Mouse (Mus musculus) liver, embryonic 14.5 days (tissue): ENCODE measurements around the gene Cdiptos. TPM values are rescaled to one million over a fixed set of nuclear protein-coding genes. Genes with fewer than 3 reads are reported as not detected.

Experiments used
- ATAC-seq: fragments of 200-750 bp; cut with Nextera tagmentation; 2 replicates; pipeline ENCODE4 v1.8.0; 2017; ENCODE audit warnings: moderate number of reproducible peaks, mild to moderate bottlenecking, moderate library complexity; ENCODE audit not compliant: insufficient read depth
- DNase-seq, 3 experiments: peaks; one replicate each; pipeline ENCODE4 v3.0.0-alpha.2; 2012 to 2013; ENCODE audit warnings: low read depth in 3 of 3, low spot score in 3 of 3
- H3K27ac ChIP-seq: fragments of 300-500 bp; sonication (generic); 2 replicates; pipeline ENCODE4 v1.5.1; 2014; ENCODE audit warnings: moderate library complexity, mild to moderate bottlenecking, control low read depth, inconsistent platforms
- H3K27me3 ChIP-seq: fragments of 300-500 bp; sonication (generic); 2 replicates; pipeline ENCODE4 v1.6.1; 2014; ENCODE audit warnings: mild to moderate bottlenecking, low read length, moderate library complexity; ENCODE audit not compliant: control insufficient read depth, insufficient read depth
- H3K36me3 ChIP-seq: fragments of 300-500 bp; sonication (generic); replicated peaks from 2 replicates; pipeline ENCODE4 v1.6.1; 2014; ENCODE audit warnings: low read depth; ENCODE audit not compliant: control insufficient read depth, insufficient read depth
- H3K4me1 ChIP-seq, 2 experiments: fragments of 200-500 bp in 1 of 2; fragments of 300-500 bp in 1 of 2; sonication (generic) in 1 of 2; replicated peaks; 2 replicates each; pipeline ENCODE4 v1.6.1; 2012 to 2014; ENCODE audit warnings: antibody characterized with exemption in 1 of 2, inconsistent platforms in 1 of 2, low read length in 1 of 2; ENCODE audit not compliant: control insufficient read depth in 2 of 2, insufficient read depth in 2 of 2
- H3K4me2 ChIP-seq: fragments of 300-500 bp; sonication (generic); 2 replicates; pipeline ENCODE4 v1.6.1; 2014; ENCODE audit warnings: low read depth, mild to moderate bottlenecking, control low read depth, moderate library complexity
- H3K4me3 ChIP-seq, 2 experiments: fragments of 200-500 bp in 1 of 2; fragments of 300-500 bp in 1 of 2; sonication (generic) in 1 of 2; 2 replicates each; pipeline ENCODE4 v1.5.1; 2012 to 2014; ENCODE audit warnings: low read depth in 2 of 2, low read length in 2 of 2, mild to moderate bottlenecking in 2 of 2, control low read depth in 1 of 2, inconsistent platforms in 1 of 2, moderate library complexity in 1 of 2; ENCODE audit not compliant: insufficient read depth in 1 of 2
- H3K9ac ChIP-seq: fragments of 300-500 bp; sonication (generic); replicated peaks from 2 replicates; pipeline ENCODE4 v1.6.1; 2014; ENCODE audit warnings: mild to moderate bottlenecking, control low read depth, moderate library complexity
- H3K9me3 ChIP-seq: fragments of 300-500 bp; sonication (generic); 2 replicates; pipeline ENCODE4 v1.6.1; 2016; ENCODE audit warnings: low read length, mixed read lengths; ENCODE audit not compliant: control insufficient read depth
- CTCF ChIP-seq: IDR thresholded peaks from 2 replicates; pipeline ENCODE4 v1.5.1; 2016; ENCODE audit warnings: antibody characterized with exemption, low read depth, control low read depth
- EP300 ChIP-seq: IDR thresholded peaks from 2 replicates; pipeline ENCODE4 v1.6.1; 2016; ENCODE audit warnings: antibody characterized with exemption, low read depth
- WGBS: fragments of 180-500 bp; shearing (Covaris S2); extraction: QIAGEN DNeasy Blood & Tissue Kit; methylation state at CpG from one replicate; pipeline ENCODE4 v1.1.7; 2014; ENCODE audit not compliant: insufficient replicate concordance; 5-methylcytosine and 5-hydroxymethylcytosine counted together
- polyA plus RNA-seq, 2 experiments: library from polyadenylated mRNA; depleted of rRNA in 1 of 2; stranded (reverse) in 1 of 2; unstranded in 1 of 2; fragments of >200 nt; fragmentation: Nextera tagmentation in 1 of 2; extraction: Ambion mirVana in 1 of 2; gene quantifications; 2 replicates each; pipeline versions ENCODE4 v1.2.1 to v1.2.3; 2012 to 2014

The Cdiptos gene
- polyA plus RNA-seq, 2 experiments, result 0.18 to 0.20 TPM

- no peaks in the 10 kb centered on the region for H3K9me3 ChIP-seq
- H3K36me3 ChIP-seq, result no peaks in the 10 kb centered on the region
- 0 out of 2 replicates have a peak, but pooled peaks have one; percentile 1 for TF ChIP-seq CTCF
- TF ChIP-seq EP300, result no peak
- peaks cover 18% of the 10 kb centered on the region for H3K27me3 ChIP-seq
- DNase-seq (peak; percentile 64 to 68 (median 64)), ATAC-seq (peak; percentile 77)
- H3K9ac ChIP-seq, result 0 out of 2 replicates have a peak within 1 kb of the TSS, but pooled peaks have one; percentile 18
- no peak within 1 kb of the TSS for H3K27ac ChIP-seq
- WGBS, result 1% methylated on average over 42 of the region's 42 CpGs
- H3K4me1 ChIP-seq, result no peaks in the 10 kb centered on the region; a peak in 1 of 4 replicates
- peak within 1 kb of the TSS in 1 of 2 experiments; percentile 44; a peak in 3 of 4 replicates for H3K4me3 ChIP-seq
- peak within 1 kb of the TSS; percentile 76 for H3K4me2 ChIP-seq
Observed at GRCm38 (mm10) chr7:126949793-126950646, 25.9 kb downstream of the Cdiptos start, which contains the start of gene Sez6l2. Gene Sez6l2, plus strand, starts transcription at chr7:126950563.

DNA sequence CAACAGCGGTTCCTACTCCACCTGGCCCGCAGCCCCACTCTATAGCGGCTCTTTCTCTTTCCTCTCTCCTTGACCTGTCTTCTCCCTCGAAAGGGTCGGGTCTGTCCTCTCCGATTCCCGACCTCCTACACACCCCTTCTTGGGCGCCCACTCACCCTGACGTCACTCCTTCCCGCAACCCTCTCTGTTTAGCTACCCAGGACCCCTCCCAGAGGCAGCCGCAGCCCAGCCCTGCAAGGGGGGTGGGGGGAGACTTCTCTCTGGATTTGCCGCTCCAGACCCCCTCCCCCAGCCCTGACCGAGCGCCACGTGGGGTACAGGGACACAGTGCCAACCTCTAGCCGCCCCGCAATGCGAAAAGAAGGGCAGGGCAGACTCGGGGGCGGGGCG lies 26.5 kb downstream of the Cdiptos start, which contains the start of gene Asphd1:
Asphd1 (minus strand) TSS at position 180 of the 390 bp plus-strand sequence.
- H3K27me3 ChIP-seq, result peaks cover 18% of the 10 kb centered on the region
- WGBS, result 2% methylated on average over 21 of the region's 21 CpGs
- DNase-seq, result no peak
- peak within 1 kb of the TSS in 1 of 2 experiments; percentile 44; a peak in 3 of 4 replicates for H3K4me3 ChIP-seq
- no peaks in the 10 kb centered on the region; a peak in 1 of 4 replicates for H3K4me1 ChIP-seq
- ATAC-seq, result no peak
- H3K4me2 ChIP-seq, result peak within 1 kb of the TSS; percentile 76
- 0 out of 2 replicates have a peak within 1 kb of the TSS, but pooled peaks have one; percentile 18 for H3K9ac ChIP-seq
- TF ChIP-seq EP300, result no peak
- no peak for TF ChIP-seq CTCF
- H3K36me3 ChIP-seq, result no peaks in the 10 kb centered on the region
- H3K9me3 ChIP-seq, result no peaks in the 10 kb centered on the region
- no peak within 1 kb of the TSS for H3K27ac ChIP-seq

DNA sequence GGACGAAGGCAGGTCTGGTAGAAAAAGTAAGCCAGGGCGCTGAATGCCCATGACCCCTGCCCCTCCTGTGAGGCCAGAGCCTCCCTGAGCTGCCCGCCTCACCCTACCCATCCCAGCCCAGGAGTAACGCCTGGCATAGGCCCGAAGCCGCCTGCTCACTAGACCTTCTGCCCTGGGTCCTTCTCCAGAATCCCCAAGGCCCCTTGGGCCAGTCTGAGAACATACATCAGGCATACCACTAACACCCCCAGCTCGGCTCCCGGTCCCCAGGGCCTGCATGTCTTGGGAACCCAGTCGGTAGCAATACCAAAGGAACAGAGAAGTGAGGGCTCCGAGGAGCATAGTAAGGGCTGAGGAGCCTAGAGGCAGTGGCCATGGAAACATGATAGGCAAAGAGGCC lies 27.3 kb downstream of the Cdiptos start:
- H3K36me3 ChIP-seq, result no peaks in the 10 kb centered on the region
- no peak overlapping the region for H3K9ac ChIP-seq
- H3K4me3 ChIP-seq, result no peak overlapping the region
- no peak for TF ChIP-seq CTCF
- TF ChIP-seq EP300, result no peak
- 66% methylated on average over 10 of the region's 10 CpGs for WGBS
- no peak overlapping the region for H3K4me2 ChIP-seq
- no peaks in the 10 kb centered on the region; a peak in 1 of 4 replicates for H3K4me1 ChIP-seq
- peaks cover 18% of the 10 kb centered on the region for H3K27me3 ChIP-seq
- DNase-seq (no peak), ATAC-seq (no peak)
- H3K27ac ChIP-seq, result no peak overlapping the region
- H3K9me3 ChIP-seq, result no peaks in the 10 kb centered on the region

DNA sequence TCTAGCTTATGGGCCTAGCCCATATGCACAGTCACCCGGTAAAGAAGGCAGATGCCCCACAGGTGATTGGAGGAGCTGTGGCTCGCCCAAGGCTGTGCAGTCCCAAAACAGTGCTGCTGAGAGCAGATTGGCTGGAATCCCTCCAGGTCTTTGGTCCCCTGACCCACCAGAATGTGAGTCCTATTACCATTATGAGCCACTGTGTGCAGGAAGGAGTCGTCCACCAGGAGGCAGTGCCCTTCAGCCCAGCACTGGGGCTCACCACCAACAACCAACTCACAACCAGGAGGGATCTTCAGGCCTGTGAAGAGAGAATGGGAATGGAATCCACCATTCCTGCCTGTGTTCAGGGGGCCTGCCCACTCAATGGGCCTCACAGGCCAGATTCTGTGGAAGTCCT lies 29.4 kb downstream of the Cdiptos start:
- no peak overlapping the region for H3K4me3 ChIP-seq
- H3K27ac ChIP-seq, result no peak overlapping the region
- no peaks in the 10 kb centered on the region for H3K36me3 ChIP-seq
- H3K4me2 ChIP-seq, result no peak overlapping the region
- H3K9me3 ChIP-seq, result no peaks in the 10 kb centered on the region
- DNase-seq (no peak), ATAC-seq (no peak)
- peaks cover 15% of the 10 kb centered on the region for H3K27me3 ChIP-seq
- H3K4me1 ChIP-seq, result no peaks in the 10 kb centered on the region; a peak in 1 of 4 replicates
- 45% methylated on average over 3 of the region's 3 CpGs for WGBS
- no peak for TF ChIP-seq EP300
- TF ChIP-seq CTCF, result peak; percentile 86
- H3K9ac ChIP-seq, result no peak overlapping the region

DNA sequence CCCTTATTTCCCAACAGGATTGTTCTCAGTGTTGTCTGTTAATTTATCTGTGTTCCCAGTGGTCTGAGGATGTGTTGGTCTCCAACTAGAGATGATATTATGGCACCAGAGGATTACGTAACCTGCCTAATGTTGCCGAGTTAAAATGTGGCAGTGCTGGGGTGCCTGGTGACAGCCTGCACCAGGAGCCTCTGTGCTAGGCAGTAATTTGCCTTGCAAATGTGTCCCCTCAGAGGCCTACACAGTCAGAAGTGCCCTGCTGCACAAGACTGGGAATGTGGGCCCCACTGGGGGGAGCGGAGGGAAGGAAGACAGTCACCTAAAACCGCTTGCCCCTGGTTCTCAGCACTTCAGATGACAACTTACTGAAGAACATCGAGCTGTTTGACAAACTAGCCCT lies 34.1 kb downstream of the Cdiptos start:
- Histone ChIP-seq H3K4me1 (no peaks in the 10 kb centered on the region), H3K27me3 (no peaks in the 10 kb centered on the region), H3K9ac (no peak overlapping the region), H3K4me2 (no peak overlapping the region), H3K36me3 (no peaks in the 10 kb centered on the region), H3K4me3 (no peak overlapping the region), H3K27ac (no peak overlapping the region), H3K9me3 (no peaks in the 10 kb centered on the region)
- 78% methylated on average over 5 of the region's 5 CpGs for WGBS
- no peak for DNase-seq
- TF ChIP-seq CTCF, result no peak
- TF ChIP-seq EP300, result no peak
- ATAC-seq, result no peak
